Mouse (Mus musculus) midbrain, embryonic 12.5 days (tissue): ENCODE measurements around the gene Wipf2. TPM values are rescaled to one million over a fixed set of nuclear protein-coding genes. Genes with fewer than 3 reads are reported as not detected.
A peak's percentile ranks its signal among the peaks of the same experiment; 100 is the strongest.
"Not testable (repeated sequence)": the region's sequence is repeated elsewhere in the genome, so short reads cannot be mapped to it uniquely, and the experiment has no call there.

Experiments used
- ATAC-seq: fragments of 200-750 bp; cut with Nextera tagmentation; 2 replicates; pipeline ENCODE4 v1.8.0; 2017; ENCODE audit warnings: low read depth, moderate TSS enrichment, moderate library complexity; ENCODE audit not compliant: low FRiP score
- H3K27ac ChIP-seq: fragments of 300-500 bp; sonication (generic); replicated peaks from 2 replicates; pipeline ENCODE4 v1.5.1; 2016; ENCODE audit warnings: mild to moderate bottlenecking
- H3K27me3 ChIP-seq: fragments of 300-500 bp; sonication (generic); 2 replicates; pipeline ENCODE4 v1.6.1; 2016; ENCODE audit warnings: mild to moderate bottlenecking
- H3K36me3 ChIP-seq: fragments of 300-500 bp; sonication (generic); 2 replicates; pipeline ENCODE4 v1.6.1; 2016
- H3K4me1 ChIP-seq: fragments of 300-500 bp; sonication (generic); 2 replicates; pipeline ENCODE4 v1.6.1; 2016
- H3K4me2 ChIP-seq: fragments of 300-500 bp; sonication (generic); replicated peaks from 2 replicates; pipeline ENCODE4 v1.6.1; 2016; ENCODE audit warnings: mild to moderate bottlenecking, moderate library complexity
- H3K4me3 ChIP-seq: fragments of 300-500 bp; sonication (generic); 2 replicates; pipeline ENCODE4 v1.5.1; 2016; ENCODE audit warnings: mild to moderate bottlenecking
- H3K9ac ChIP-seq: fragments of 300-500 bp; sonication (generic); replicated peaks from 2 replicates; pipeline ENCODE4 v1.6.1; 2016; ENCODE audit warnings: mild to moderate bottlenecking, moderate library complexity
- H3K9me3 ChIP-seq: fragments of 300-500 bp; sonication (generic); 2 replicates; pipeline ENCODE4 v1.6.1; 2016; ENCODE audit warnings: mild to moderate bottlenecking
- WGBS: fragments of 180-500 bp; shearing (Covaris S2); methylation state at CpG from one replicate; pipeline ENCODE4 v1.1.7; 2016; 5-methylcytosine and 5-hydroxymethylcytosine counted together
- polyA plus RNA-seq: library from polyadenylated mRNA; unstranded; fragments of >200 nt; fragmentation: Nextera tagmentation; extraction: Ambion mirVana; gene quantifications from 2 replicates; pipeline ENCODE4 v1.2.1, GENCODE M21; 2016

The Wipf2 gene
- polyA plus RNA-seq, 1 experiment from 2014 or later: 4.9 TPM

DNA sequence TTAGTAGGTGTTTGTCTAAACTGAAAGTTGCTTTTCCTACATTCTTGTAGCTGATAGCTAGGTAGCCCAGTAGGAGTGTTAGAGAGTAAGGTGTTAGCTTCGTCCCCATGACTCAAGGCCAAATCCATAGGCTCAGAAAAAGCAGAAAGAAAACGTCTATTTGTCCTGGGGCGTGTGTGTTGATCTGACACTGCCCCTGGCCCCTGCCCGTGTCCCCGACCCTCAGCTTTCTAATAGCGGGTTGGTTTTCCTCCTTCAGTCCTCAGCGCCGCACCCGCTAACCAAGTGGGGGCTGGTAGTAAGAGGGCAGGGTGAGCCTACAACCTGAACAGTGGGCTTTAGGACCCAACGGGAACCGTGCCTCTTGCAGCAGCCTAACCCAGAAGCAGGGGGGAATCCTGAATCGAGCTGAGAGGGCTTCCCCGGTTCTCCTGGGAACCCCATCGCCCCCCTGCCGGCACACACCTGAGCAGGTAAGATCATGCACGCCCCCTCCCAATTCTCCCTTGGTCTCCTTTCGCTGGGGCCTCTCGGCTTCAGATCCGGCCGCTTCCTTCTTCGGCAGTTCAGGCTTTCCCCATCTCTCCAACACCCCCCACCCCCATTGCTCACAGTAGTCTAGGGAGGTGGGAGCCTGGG, 64.1 kb downstream of the Wipf2 start, which contains the start of gene Rara:
Gene Rara, plus strand, starts transcription at position 381 of the 639 bp plus-strand sequence.
- peak within 1 kb of the TSS; percentile 58 for H3K4me3 ChIP-seq
- H3K9ac ChIP-seq: peak within 1 kb of the TSS; percentile 76
- 0 out of 2 replicates have a peak, but pooled peaks have one; percentile 21 for ATAC-seq
- no peaks in the 10 kb centered on the region for H3K36me3 ChIP-seq
- H3K4me1 ChIP-seq: peaks cover 82% of the 10 kb centered on the region
- peak within 1 kb of the TSS; percentile 78 for H3K4me2 ChIP-seq
- H3K27ac ChIP-seq: no peak within 1 kb of the TSS
- WGBS: 9% methylated on average over 21 of the region's 21 CpGs
- peaks cover 4% of the 10 kb centered on the region; the same call in 1 of the 2 replicates for H3K27me3 ChIP-seq
- H3K9me3 ChIP-seq: no peaks in the 10 kb centered on the region

- H3K4me1 ChIP-seq: peaks cover 87% of the 10 kb centered on the region
- peak overlapping the region; percentile 58 for H3K4me3 ChIP-seq
- peaks cover 10% of the 10 kb centered on the region; the same call in 1 of the 2 replicates for H3K27me3 ChIP-seq
- ATAC-seq: no peak
- H3K36me3 ChIP-seq: no peaks in the 10 kb centered on the region
- peak overlapping the region; percentile 78 for H3K4me2 ChIP-seq
- H3K27ac ChIP-seq: no peak overlapping the region
- 8% methylated on average over 12 of the region's 12 CpGs for WGBS
- no peaks in the 10 kb centered on the region for H3K9me3 ChIP-seq
- H3K9ac ChIP-seq: peak overlapping the region; percentile 76
Observed at GRCm38 (mm10) chr11:98928186-98928893, 64.9 kb downstream of the Wipf2 start.

DNA sequence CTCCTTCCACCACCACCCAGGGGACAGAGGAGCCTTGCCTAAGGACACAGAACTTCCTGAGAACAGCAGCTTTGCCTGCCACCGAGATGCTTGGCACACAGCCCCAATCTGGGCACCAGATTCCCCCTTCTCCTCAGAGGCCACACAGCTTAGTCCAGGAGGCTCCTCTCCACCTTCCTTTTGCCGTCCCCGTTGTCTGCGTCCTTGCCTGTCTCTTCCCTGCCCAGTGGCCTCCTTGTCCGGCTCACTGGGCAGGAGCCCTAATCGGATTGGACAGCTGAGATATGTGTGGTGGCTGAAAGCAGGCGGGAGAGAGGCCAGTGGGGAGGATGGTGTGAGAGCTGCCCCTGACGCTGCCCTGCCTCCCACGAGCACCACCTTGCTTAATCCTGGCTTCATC, 66.1 kb downstream of the Wipf2 start:
- peaks cover 19% of the 10 kb centered on the region for H3K27me3 ChIP-seq
- H3K9me3 ChIP-seq: no peaks in the 10 kb centered on the region
- no peak overlapping the region for H3K4me3 ChIP-seq
- no peak for ATAC-seq
- 5% methylated on average over 9 of the region's 9 CpGs for WGBS
- no peaks in the 10 kb centered on the region for H3K36me3 ChIP-seq
- peak overlapping the region; percentile 54 for H3K27ac ChIP-seq
- peak overlapping the region; percentile 78 for H3K4me2 ChIP-seq
- peaks cover 80% of the 10 kb centered on the region for H3K4me1 ChIP-seq
- peak overlapping the region; percentile 41; the same call in 1 of the 2 replicates for H3K9ac ChIP-seq

DNA sequence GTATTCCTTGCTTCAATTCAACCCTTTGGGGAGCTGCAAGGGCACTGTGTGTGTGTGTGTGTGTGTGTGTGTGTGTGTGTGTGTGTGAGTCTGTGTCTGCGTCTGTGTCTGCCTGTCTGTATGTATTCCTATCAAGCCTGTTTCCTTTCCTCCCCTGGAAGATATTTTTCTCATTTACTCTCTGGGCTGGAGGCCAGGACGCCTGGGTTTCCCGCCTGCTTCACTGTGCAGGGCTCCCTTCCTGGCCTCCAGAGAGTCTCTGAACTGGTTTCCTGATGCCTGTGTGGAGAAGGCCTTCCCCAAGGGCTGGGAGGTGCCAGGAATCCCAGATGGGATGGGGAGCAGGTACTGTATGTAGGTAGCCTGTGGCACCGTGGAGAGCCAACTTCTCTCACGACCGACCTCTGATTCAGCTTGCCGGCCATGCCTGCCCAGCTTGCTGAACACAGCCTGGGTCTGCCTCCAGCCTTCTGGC, 66.7 kb downstream of the Wipf2 start:
- H3K9ac ChIP-seq: peak overlapping the region; percentile 41; the same call in 1 of the 2 replicates
- no peak for ATAC-seq
- H3K9me3 ChIP-seq: no peaks in the 10 kb centered on the region
- H3K4me3 ChIP-seq: no peak overlapping the region
- H3K27me3 ChIP-seq: peaks cover 25% of the 10 kb centered on the region
- peak overlapping the region; percentile 78 for H3K4me2 ChIP-seq
- 55% methylated on average over 7 of the region's 7 CpGs for WGBS
- H3K27ac ChIP-seq: peak overlapping the region; percentile 54
- H3K4me1 ChIP-seq: peaks cover 73% of the 10 kb centered on the region
- H3K36me3 ChIP-seq: no peaks in the 10 kb centered on the region

DNA sequence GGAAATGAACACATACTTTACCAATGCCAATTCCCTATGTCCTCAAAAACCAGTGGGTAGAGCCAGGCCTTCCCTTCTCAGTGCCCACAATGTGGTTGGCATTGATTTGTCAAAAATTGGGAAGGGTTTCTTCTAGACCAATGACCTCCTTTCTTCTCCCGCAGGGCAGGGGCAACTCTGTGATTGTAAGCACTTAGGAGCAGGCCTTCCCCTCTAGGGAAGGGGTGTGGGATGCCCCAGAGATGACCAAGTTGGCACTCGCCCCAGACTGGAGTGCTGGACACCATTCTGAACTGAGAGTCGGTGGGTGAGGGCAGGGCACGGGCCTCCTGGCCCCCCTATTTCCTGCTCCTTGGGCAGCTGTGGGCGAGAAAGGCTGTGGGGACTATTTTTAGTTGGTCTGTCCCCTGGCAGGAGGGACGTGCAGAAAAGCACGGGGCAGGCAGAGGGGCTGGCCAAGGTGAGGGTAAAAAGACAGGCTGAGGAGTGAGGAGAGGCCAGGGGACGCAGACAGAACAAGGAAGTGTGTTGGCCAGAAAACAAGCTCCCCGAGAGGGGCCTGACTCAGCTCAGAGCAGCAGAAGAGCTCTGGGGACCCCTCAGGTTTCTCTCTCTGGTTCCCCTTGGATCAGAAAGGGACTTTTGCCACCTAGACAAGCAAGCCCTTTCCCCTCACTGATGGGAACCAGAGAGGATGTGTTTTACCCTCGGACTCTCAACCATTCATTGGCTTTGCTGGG, 67.5 kb downstream of the Wipf2 start:
- Histone ChIP-seq H3K4me1 (peaks cover 67% of the 10 kb centered on the region), H3K9ac (0 out of 2 replicates have a peak overlapping the region, but pooled peaks have one; percentile 20), H3K36me3 (no peaks in the 10 kb centered on the region), H3K9me3 (no peaks in the 10 kb centered on the region), H3K27me3 (peaks cover 32% of the 10 kb centered on the region), H3K4me3 (no peak overlapping the region), H3K4me2 (no peak overlapping the region), H3K27ac (peak overlapping the region; percentile 47; the same call in 1 of the 2 replicates)
- 63% methylated on average over 10 of the region's 10 CpGs for WGBS
- ATAC-seq: no peak

- WGBS: 37% methylated on average over 7 of the region's 7 CpGs
- Histone ChIP-seq H3K9me3 (no peaks in the 10 kb centered on the region), H3K4me3 (no peak overlapping the region), H3K27ac (peak overlapping the region; percentile 47; the same call in 1 of the 2 replicates), H3K4me1 (peaks cover 70% of the 10 kb centered on the region), H3K4me2 (no peak overlapping the region), H3K27me3 (peaks cover 39% of the 10 kb centered on the region), H3K36me3 (no peaks in the 10 kb centered on the region), H3K9ac (0 out of 2 replicates have a peak overlapping the region, but pooled peaks have one; percentile 7)
- ATAC-seq: no peak
Observed at GRCm38 (mm10) chr11:98931513-98932292, 68.3 kb downstream of the Wipf2 start.

GRCm38 (mm10) chr11:98932293-98933091, 69.1 kb downstream of the Wipf2 start:
- Histone ChIP-seq H3K27ac (no peak overlapping the region), H3K36me3 (no peaks in the 10 kb centered on the region), H3K9me3 (no peaks in the 10 kb centered on the region), H3K4me2 (no peak overlapping the region), H3K4me1 (peaks cover 74% of the 10 kb centered on the region), H3K9ac (0 out of 2 replicates have a peak overlapping the region, but pooled peaks have one; percentile 7), H3K4me3 (no peak overlapping the region), H3K27me3 (peaks cover 42% of the 10 kb centered on the region)
- no peak for ATAC-seq
- WGBS: 45% methylated on average over 19 of the region's 19 CpGs

GRCm38 (mm10) chr11:98933151-98933550, 69.7 kb downstream of the Wipf2 start:
- Histone ChIP-seq H3K9ac (no peak overlapping the region), H3K4me1 (peaks cover 73% of the 10 kb centered on the region), H3K27ac (no peak overlapping the region), H3K4me2 (no peak overlapping the region), H3K9me3 (no peaks in the 10 kb centered on the region), H3K36me3 (no peaks in the 10 kb centered on the region), H3K27me3 (peaks cover 44% of the 10 kb centered on the region), H3K4me3 (no peak overlapping the region)
- 55% methylated on average over 8 of the region's 9 CpGs for WGBS
- no peak for ATAC-seq

DNA sequence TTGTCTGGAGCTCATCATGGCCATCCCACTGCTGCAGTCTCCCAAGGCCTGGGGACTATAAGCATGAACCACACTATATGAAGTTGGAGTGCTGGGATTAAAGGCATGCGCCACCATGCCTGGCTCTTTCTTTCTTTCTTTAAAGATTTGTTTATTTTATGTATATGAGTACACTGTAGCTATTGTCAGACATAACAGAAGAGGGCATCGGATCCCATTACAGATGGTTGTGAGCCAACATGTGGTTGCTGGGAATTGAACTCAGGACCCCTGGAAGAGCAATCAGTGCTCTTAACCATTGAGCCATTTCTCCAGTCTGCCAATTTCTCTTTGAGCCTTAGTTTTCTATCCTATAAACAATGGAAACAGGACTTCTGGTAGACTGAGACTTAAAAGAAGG, 70.4 kb downstream of the Wipf2 start:
- H3K4me1 ChIP-seq: peaks cover 72% of the 10 kb centered on the region

GRCm38 (mm10) chr11:98934367-98934766, 70.9 kb downstream of the Wipf2 start:
- H3K4me3 ChIP-seq: no peak overlapping the region
- H3K4me1 ChIP-seq: peaks cover 72% of the 10 kb centered on the region
- no peak overlapping the region for H3K27ac ChIP-seq
- H3K4me2 ChIP-seq: no peak overlapping the region
- H3K27me3 ChIP-seq: peaks cover 52% of the 10 kb centered on the region
- ATAC-seq: no peak
- no peak overlapping the region for H3K9ac ChIP-seq
- 76% methylated on average over 3 of the region's 3 CpGs for WGBS
- H3K9me3 ChIP-seq: no peaks in the 10 kb centered on the region
- no peaks in the 10 kb centered on the region for H3K36me3 ChIP-seq

More for the DNA sequence above, 70.4 kb downstream of the Wipf2 start:
- not testable (repeated sequence) for H3K9ac ChIP-seq, H3K4me2 ChIP-seq, H3K36me3 ChIP-seq, H3K4me3 ChIP-seq, H3K9me3 ChIP-seq, ATAC-seq, H3K27ac ChIP-seq
- H3K27me3 ChIP-seq: peaks cover 47% of the 10 kb centered on the region
- WGBS: 96% methylated on average over 2 of the region's 2 CpGs
